Mouse (Mus musculus): ENCODE data around the gene Cog5. TPM values are rescaled to one million over a fixed set of nuclear protein-coding genes. Genes with fewer than 3 reads are reported as not detected.

The Cog5 gene
- total and polyA plus RNA-seq, 2 experiments from 2014 or later, result 18.4 to 46.9 TPM

DNA sequence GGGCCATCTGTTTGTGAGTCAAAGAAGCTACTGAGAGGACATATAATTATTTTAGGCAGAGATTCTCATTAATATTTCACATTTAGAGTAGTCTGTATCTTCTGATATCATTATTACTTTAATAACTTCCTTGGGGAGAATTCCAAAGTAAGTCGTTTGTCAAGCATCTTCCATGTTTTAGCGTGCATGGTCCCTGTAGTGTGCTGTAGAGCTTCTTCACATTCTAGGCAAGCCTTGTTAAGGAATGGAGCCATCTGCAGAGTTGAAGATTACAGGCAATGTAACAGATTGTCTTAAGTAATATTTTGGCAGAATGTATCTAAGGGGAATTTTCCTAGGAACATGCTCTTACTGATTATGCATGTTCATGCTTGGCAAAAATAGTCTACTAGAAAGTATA, 171.8 kb downstream of the Cog5 start:
- ATAC-seq, result no peak
- no peaks in the 10 kb centered on the region for H3K36me3 ChIP-seq (ENCODE audit: insufficient read depth, low read length)

DNA sequence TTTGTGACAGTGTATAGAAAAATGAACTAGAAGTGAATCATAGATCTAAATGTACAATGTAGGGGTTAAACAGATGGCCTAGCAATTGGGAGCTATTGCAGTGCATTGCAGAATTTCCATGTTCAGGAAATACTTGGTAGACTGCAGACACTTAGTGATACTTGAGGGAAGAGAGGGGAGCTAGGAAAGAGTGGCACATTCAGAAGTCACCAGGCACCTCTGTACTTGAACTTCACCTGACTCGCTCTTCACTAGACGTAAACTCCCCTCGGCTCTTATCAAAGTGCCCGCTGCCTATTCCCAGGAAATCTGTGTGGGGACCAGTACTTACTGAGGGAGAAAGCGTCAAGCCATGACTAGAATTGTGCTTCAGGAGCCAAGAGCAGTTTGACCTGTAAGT, 180.8 kb downstream of the Cog5 start:
- no peaks in the 10 kb centered on the region for H3K4me1 ChIP-seq (ENCODE audit: insufficient read depth, low read length)
- no peak overlapping the region for H3K4me3 ChIP-seq (ENCODE audit: low read length)
- no peak overlapping the region for H3K27ac ChIP-seq
- WGBS, result 82% methylated on average over 5 of the region's 5 CpGs
- H3K9ac ChIP-seq (replicated peaks; ENCODE audit: low read length), result no peak overlapping the region
- DNase-seq (ENCODE audit: low spot score) (no peak), ATAC-seq (no peak)
- no peak for TF ChIP-seq CTCF (IDR thresholded peaks at IDR 0.05; ENCODE audit: low read depth)
- H3K4me2 ChIP-seq (ENCODE audit: low read depth, low read length), result no peak overlapping the region
- no peaks in the 10 kb centered on the region for H3K9me3 ChIP-seq (ENCODE audit: low read length)
- no peaks in the 10 kb centered on the region for H3K36me3 ChIP-seq (ENCODE audit: insufficient read depth, low read length)
- H3K27me3 ChIP-seq (ENCODE audit: insufficient read depth, low read length), result no peaks in the 10 kb centered on the region

More for the DNA sequence above, 171.8 kb downstream of the Cog5 start:
- H3K4me1 ChIP-seq (ENCODE audit: insufficient read depth, low read length), result no peaks in the 10 kb centered on the region
- no peak for DNase-seq (ENCODE audit: low spot score)
- H3K9me3 ChIP-seq (ENCODE audit: low read length), result no peaks in the 10 kb centered on the region
- H3K4me2 ChIP-seq (ENCODE audit: low read depth, low read length), result no peak overlapping the region
- no peaks in the 10 kb centered on the region for H3K27me3 ChIP-seq (ENCODE audit: insufficient read depth, low read length)
- H3K27ac ChIP-seq, result no peak overlapping the region
- TF ChIP-seq CTCF (IDR thresholded peaks at IDR 0.05; ENCODE audit: low read depth), result no peak
- 67% methylated on average over 2 of the region's 2 CpGs for WGBS
- no peak overlapping the region for H3K4me3 ChIP-seq (ENCODE audit: low read length)
- H3K9ac ChIP-seq (replicated peaks; ENCODE audit: low read length), result no peak overlapping the region

DNA sequence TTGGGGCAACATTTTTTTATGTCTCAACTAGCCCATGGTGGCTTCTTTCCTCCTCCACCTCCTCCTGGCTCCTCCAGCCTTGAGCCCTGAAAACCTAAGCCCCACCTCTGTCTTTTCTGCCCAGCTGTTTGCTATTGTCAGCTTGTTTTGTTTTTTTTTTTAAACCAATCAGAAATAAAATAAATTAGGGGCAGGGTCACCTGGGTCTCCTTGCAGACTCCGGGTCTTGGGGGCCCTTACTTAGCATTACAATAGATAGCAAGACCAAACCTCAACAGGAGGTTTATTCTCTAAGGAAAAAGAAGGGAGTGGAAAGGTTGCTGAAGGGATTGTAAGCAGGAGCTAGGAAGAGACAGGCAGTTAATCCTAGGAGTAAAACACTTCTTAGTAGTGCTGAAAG, 181.5 kb downstream of the Cog5 start:
- H3K4me2 ChIP-seq (ENCODE audit: low read depth, low read length), result no peak overlapping the region
- H3K27ac ChIP-seq, result no peak overlapping the region
- ATAC-seq, result no peak
- H3K4me3 ChIP-seq (ENCODE audit: low read length), result no peak overlapping the region
- no peak overlapping the region for H3K9ac ChIP-seq (replicated peaks; ENCODE audit: low read length)
- no peaks in the 10 kb centered on the region for H3K27me3 ChIP-seq (ENCODE audit: insufficient read depth, low read length)
- 6% methylated on average over 1 of the region's 1 CpGs for WGBS
- H3K4me1 ChIP-seq (ENCODE audit: insufficient read depth, low read length), result no peaks in the 10 kb centered on the region
- TF ChIP-seq CTCF (IDR thresholded peaks at IDR 0.05; ENCODE audit: low read depth), result no peak
- H3K36me3 ChIP-seq (ENCODE audit: insufficient read depth, low read length), result no peaks in the 10 kb centered on the region
- H3K9me3 ChIP-seq (ENCODE audit: low read length), result no peaks in the 10 kb centered on the region
- no peak for DNase-seq (ENCODE audit: low spot score)

DNA sequence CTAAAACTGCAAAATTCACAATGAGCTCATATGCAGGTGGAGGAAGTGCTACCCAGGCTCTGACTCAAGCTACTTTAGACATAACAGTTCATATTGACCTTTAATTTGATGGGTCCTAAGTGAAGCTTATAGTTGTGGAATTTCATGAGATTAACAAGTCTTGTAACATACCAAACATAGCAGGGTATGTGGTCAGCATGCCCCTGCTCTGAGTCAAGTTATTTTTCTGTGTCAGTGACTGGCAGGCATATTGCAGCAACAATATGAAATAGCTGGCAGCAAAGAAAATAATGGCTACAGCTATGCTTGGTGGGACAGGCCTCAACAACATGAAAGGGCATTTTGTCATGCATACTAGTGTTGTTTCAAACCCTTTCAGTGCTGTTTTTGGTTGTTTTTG, 183.9 kb downstream of the Cog5 start:
- no peak overlapping the region for H3K4me3 ChIP-seq (ENCODE audit: low read length)
- no peak for TF ChIP-seq CTCF (IDR thresholded peaks at IDR 0.05; ENCODE audit: low read depth)
- H3K9me3 ChIP-seq (ENCODE audit: low read length), result no peaks in the 10 kb centered on the region
- no peaks in the 10 kb centered on the region for H3K27me3 ChIP-seq (ENCODE audit: insufficient read depth, low read length)
- H3K27ac ChIP-seq, result no peak overlapping the region
- no peak for DNase-seq (ENCODE audit: low spot score)
- H3K9ac ChIP-seq (replicated peaks; ENCODE audit: low read length), result no peak overlapping the region
- no peak overlapping the region for H3K4me2 ChIP-seq (ENCODE audit: low read depth, low read length)
- no peaks in the 10 kb centered on the region for H3K36me3 ChIP-seq (ENCODE audit: insufficient read depth, low read length)
- no peak for ATAC-seq
- H3K4me1 ChIP-seq (ENCODE audit: insufficient read depth, low read length), result no peaks in the 10 kb centered on the region

DNA sequence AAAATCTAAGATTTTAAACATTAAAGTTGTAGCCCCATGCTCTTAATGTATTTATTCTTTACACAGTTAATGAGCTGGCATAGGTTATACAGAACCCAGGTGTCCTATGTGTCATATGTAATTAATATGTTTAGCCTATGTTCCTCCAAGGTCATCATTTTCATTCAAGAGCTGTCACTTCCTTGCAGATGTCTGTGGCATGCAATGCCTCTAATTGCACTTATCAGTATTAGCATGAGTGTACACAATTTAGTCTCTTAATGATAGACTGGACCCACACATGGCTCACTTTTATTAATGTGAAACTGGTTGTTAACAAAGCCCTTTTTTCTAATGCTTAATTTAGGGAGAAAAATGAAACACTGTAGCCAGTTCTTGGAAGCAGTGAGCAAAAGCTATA, 184.6 kb downstream of the Cog5 start:
- no peak for ATAC-seq

DNA sequence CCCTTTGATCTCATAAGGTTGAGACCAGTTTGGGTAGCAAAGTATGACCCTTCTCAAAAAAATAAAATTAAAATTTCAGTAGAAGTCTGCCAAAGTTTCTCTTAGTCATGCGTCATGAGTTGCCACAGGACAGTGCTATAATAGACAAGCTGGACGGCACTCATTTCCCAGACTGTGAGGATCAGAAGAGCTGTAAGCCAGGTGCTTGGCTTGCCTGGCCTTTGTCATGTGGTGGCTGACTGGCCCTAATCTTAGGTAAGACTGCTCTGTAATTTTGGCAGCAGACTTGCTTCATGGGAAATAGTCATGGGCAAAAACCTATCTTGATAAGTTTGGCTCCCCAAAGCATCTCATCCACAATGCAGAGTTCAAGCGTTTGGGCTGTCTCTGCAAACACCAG, 191.4 kb downstream of the Cog5 start:
- Histone ChIP-seq H3K4me1 (ENCODE audit: insufficient read depth, low read length) (no peaks in the 10 kb centered on the region), H3K27ac (no peak overlapping the region), H3K9me3 (ENCODE audit: low read length) (no peaks in the 10 kb centered on the region), H3K27me3 (ENCODE audit: insufficient read depth, low read length) (no peaks in the 10 kb centered on the region), H3K9ac (replicated peaks; ENCODE audit: low read length) (no peak overlapping the region), H3K4me2 (ENCODE audit: low read depth, low read length) (no peak overlapping the region), H3K4me3 (ENCODE audit: low read length) (no peak overlapping the region), H3K36me3 (ENCODE audit: insufficient read depth, low read length) (no peaks in the 10 kb centered on the region)
- no peak for TF ChIP-seq CTCF (IDR thresholded peaks at IDR 0.05; ENCODE audit: low read depth)
- ATAC-seq (no peak), DNase-seq (ENCODE audit: low spot score) (no peak)
- 94% methylated on average over 3 of the region's 3 CpGs for WGBS

More for the DNA sequence above, 184.6 kb downstream of the Cog5 start:
- H3K4me2 ChIP-seq (ENCODE audit: low read depth, low read length), result no peak overlapping the region
- H3K9ac ChIP-seq (replicated peaks; ENCODE audit: low read length), result no peak overlapping the region
- H3K36me3 ChIP-seq (ENCODE audit: insufficient read depth, low read length), result no peaks in the 10 kb centered on the region
- no peak for TF ChIP-seq CTCF (IDR thresholded peaks at IDR 0.05; ENCODE audit: low read depth)
- no peaks in the 10 kb centered on the region for H3K9me3 ChIP-seq (ENCODE audit: low read length)
- DNase-seq (ENCODE audit: low spot score), result no peak
- H3K27me3 ChIP-seq (ENCODE audit: insufficient read depth, low read length), result no peaks in the 10 kb centered on the region
- no peak overlapping the region for H3K27ac ChIP-seq
- no peaks in the 10 kb centered on the region for H3K4me1 ChIP-seq (ENCODE audit: insufficient read depth, low read length)
- no peak overlapping the region for H3K4me3 ChIP-seq (ENCODE audit: low read length)

DNA sequence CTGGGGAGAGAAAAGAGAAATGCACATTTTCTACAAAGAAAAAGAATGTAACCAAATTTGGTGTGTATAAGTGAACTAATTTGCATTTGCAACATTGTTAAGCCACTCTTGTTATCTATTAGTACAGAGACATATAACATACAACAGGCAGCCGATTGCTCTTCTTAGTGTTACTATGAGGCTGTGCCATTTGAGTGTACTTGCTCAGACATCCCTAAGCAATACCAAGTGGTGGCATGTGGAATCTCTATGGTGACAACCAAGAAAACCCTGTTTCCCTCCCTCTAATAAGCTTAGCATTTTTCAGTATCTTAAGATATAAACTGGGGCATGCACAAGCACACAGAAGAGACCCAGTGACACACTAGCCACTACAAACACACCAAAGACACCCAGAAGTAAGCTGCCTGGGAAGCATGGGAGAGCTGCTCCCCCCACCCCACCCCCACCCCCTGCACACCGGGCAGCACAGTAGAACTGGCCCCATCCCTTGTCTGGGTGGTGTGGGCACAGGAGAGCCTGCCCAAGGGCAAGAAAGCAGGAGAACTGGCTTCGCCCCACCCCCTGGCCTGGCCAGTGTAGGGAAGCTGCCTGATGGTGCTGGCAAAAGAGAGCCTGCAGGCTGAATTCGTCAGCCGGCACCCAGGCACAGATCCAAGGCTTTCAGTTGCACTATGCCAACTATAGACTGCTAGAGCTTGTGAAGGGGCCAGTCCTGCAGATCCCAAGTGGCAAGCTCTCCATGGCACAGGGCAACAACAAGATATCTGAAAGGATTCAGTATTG, 194.2 kb downstream of the Cog5 start:
- ATAC-seq (peak; percentile 96), DNase-seq (ENCODE audit: low spot score) (peak; percentile 82)
- H3K4me2 ChIP-seq (ENCODE audit: low read depth, low read length), result no peak overlapping the region
- no peaks in the 10 kb centered on the region for H3K36me3 ChIP-seq (ENCODE audit: insufficient read depth, low read length)
- TF ChIP-seq CTCF (IDR thresholded peaks at IDR 0.05; ENCODE audit: low read depth), result no peak
- H3K9me3 ChIP-seq (ENCODE audit: low read length), result no peaks in the 10 kb centered on the region
- 41% methylated on average over 5 of the region's 5 CpGs for WGBS
- no peak overlapping the region for H3K9ac ChIP-seq (replicated peaks; ENCODE audit: low read length)
- no peaks in the 10 kb centered on the region for H3K4me1 ChIP-seq (ENCODE audit: insufficient read depth, low read length)
- H3K4me3 ChIP-seq (ENCODE audit: low read length), result no peak overlapping the region
- no peaks in the 10 kb centered on the region for H3K27me3 ChIP-seq (ENCODE audit: insufficient read depth, low read length)
- H3K27ac ChIP-seq, result peak overlapping the region; percentile 60; the same call in 1 of the 2 replicates

Measured in hindbrain, postnatal 0 days (tissue).